Mouse (Mus musculus) inflammation-experienced regulatory T-cells, adult 6 months (primary cell): ENCODE measurements around the gene Cisd3. TPM values are rescaled to one million over a fixed set of nuclear protein-coding genes. Genes with fewer than 3 reads are reported as not detected.
A peak's percentile ranks its signal among the peaks of the same experiment; 100 is the strongest.
"Not testable (repeated sequence)": the region's sequence is repeated elsewhere in the genome, so short reads cannot be mapped to it uniquely, and the experiment has no call there.

Experiments used
- ATAC-seq: one replicate; pipeline ENCODE4 v1.8.0; 2017
- polyA plus RNA-seq, 3 experiments: library from polyadenylated mRNA; unstranded; fragments of 100-300 nt; shearing (Covaris generic); gene quantifications; one replicate each; pipeline ENCODE4 v1.2.1; 2017

Gene Cisd3
- polyA plus RNA-seq, 3 experiments from 2014 or later, result 69.0 to 129 (median 86.9) TPM

- no peak for ATAC-seq
These were observed 4.2 kb downstream of the Cisd3 start for GRCm38 (mm10) chr11:97689861-97690260.

- no peak for ATAC-seq
These were observed 8.8 kb downstream of the Cisd3 start for GRCm38 (mm10) chr11:97694435-97694834.

GRCm38 (mm10) chr11:97694921-97695711, 9.5 kb downstream of the Cisd3 start:
- no peak for ATAC-seq

- no peak for ATAC-seq
These were observed 10.2 kb downstream of the Cisd3 start for GRCm38 (mm10) chr11:97695712-97696401.

- no peak for ATAC-seq
These were observed 11.0 kb downstream of the Cisd3 start for GRCm38 (mm10) chr11:97696669-97697068.

GRCm38 (mm10) chr11:97697199-97697890, 11.7 kb downstream of the Cisd3 start:
- ATAC-seq, result no peak

- no peak for ATAC-seq
These were observed 12.4 kb downstream of the Cisd3 start for GRCm38 (mm10) chr11:97697891-97698529.

GRCm38 (mm10) chr11:97698741-97699611, 13.3 kb downstream of the Cisd3 start:
- ATAC-seq, result no peak

- ATAC-seq, result no peak
These were observed 14.0 kb downstream of the Cisd3 start for GRCm38 (mm10) chr11:97699626-97700002.

GRCm38 (mm10) chr11:97700003-97700745, 14.5 kb downstream of the Cisd3 start, which contains the start of gene Pcgf2:
TSS of gene Pcgf2 (minus strand) at chr11:97700497.
- peak; percentile 2 for ATAC-seq

GRCm38 (mm10) chr11:97700746-97701580, 15.3 kb downstream of the Cisd3 start:
- ATAC-seq, result no peak

- no peak for ATAC-seq
These were observed 16.2 kb downstream of the Cisd3 start for GRCm38 (mm10) chr11:97701581-97702392.

GRCm38 (mm10) chr11:97702393-97702745, 16.7 kb downstream of the Cisd3 start:
- ATAC-seq, result peak; percentile 47

- peak; percentile 88 for ATAC-seq
These were observed 17.6 kb downstream of the Cisd3 start, which contains the start of gene Psmb3 for GRCm38 (mm10) chr11:97703039-97703826. TSS of gene Psmb3 (plus strand) at chr11:97703399.

GRCm38 (mm10) chr11:97710067-97710466, 24.4 kb downstream of the Cisd3 start:
- ATAC-seq, result not testable (repeated sequence)

GRCm38 (mm10) chr11:97711200-97711900, 25.7 kb downstream of the Cisd3 start:
- ATAC-seq, result no peak

GRCm38 (mm10) chr11:97712286-97712685, 26.7 kb downstream of the Cisd3 start:
- no peak for ATAC-seq

- ATAC-seq, result no peak
These were observed 28.3 kb downstream of the Cisd3 start for GRCm38 (mm10) chr11:97713896-97714295.
